Mouse (Mus musculus) MEL (cell line): Measurements from ENCODE around the gene Tmem108.

Source experiments
- EP300 ChIP-seq, 2 experiments: IDR thresholded peaks; 2 replicates each; pipeline ENCODE4 v1.6.1; 2011; ENCODE audit warnings: improper control_type of control experiment in 2 of 2, low read length in 2 of 2, low read depth in 1 of 2, mild to moderate bottlenecking in 1 of 2
- GATA1 ChIP-seq: IDR thresholded peaks from 2 replicates; pipeline ENCODE4 v1.6.1; 2011; ENCODE audit warnings: low read depth, low read length, improper control_type of control experiment
- POLR2A ChIP-seq, 2 experiments: IDR thresholded peaks; 2 replicates each; pipeline ENCODE4 v1.6.1; 2011 to 2012; ENCODE audit warnings: low read length in 2 of 2, mild to moderate bottlenecking in 2 of 2, control low read depth in 1 of 2, improper control_type of control experiment in 1 of 2, low read depth in 1 of 2, moderate library complexity in 1 of 2; ENCODE audit not compliant: control insufficient read depth in 1 of 2, insufficient read depth in 1 of 2, poor library complexity in 1 of 2
- POLR2AphosphoS5 ChIP-seq: IDR thresholded peaks from 2 replicates; pipeline ENCODE4 v1.6.1; 2012; ENCODE audit warnings: low read depth, borderline replicate concordance, mild to moderate bottlenecking, inconsistent platforms, low read length, moderate library complexity, mixed read lengths
- RCOR1 ChIP-seq: IDR thresholded peaks from 2 replicates; pipeline ENCODE4 v1.6.1; 2012; ENCODE audit warnings: low read depth, mild to moderate bottlenecking, inconsistent platforms, low read length, improper control_type of control experiment
- ZKSCAN1 ChIP-seq: IDR thresholded peaks from 2 replicates; pipeline ENCODE4 v1.6.1; 2012; ENCODE audit warnings: low read depth, mild to moderate bottlenecking, inconsistent platforms, low read length, improper control_type of control experiment, moderate library complexity

DNA sequence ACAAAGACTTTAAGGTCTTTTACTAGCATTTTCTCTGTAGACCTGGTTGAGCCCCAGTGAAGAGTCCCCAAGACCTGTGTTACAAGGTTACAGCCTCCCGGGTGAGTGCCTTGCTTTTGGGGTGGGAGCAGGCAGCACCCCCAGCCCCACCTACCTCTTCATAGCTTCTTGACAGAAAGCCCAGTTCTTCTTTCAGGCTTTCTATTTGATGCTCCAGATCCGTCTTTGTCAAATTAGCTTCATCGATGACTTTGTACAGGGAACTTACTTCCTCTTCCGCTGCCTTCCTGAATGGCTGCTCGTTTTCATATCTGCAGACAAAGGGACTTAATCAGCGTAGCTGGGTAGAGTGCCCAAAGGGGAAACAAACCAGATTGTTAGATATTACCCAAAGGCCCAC lies 312.0 kb downstream of the Tmem108 start:
- TF ChIP-seq EP300 (IDR thresholded peaks at IDR 0.05; ENCODE audit: low read depth in 1 of 2, low read length in 2 of 2) (no peak), ZKSCAN1 (no peak), POLR2A (IDR thresholded peaks at IDR 0.05; ENCODE audit: control insufficient read depth in 1 of 2, insufficient read depth in 1 of 2, low read depth in 1 of 2, low read length in 2 of 2, poor library complexity in 1 of 2) (no peak), RCOR1 (no peak), POLR2AphosphoS5 (no peak), GATA1 (no peak)
